Mouse (Mus musculus): ENCODE data around the gene Slc3a2.

DNA sequence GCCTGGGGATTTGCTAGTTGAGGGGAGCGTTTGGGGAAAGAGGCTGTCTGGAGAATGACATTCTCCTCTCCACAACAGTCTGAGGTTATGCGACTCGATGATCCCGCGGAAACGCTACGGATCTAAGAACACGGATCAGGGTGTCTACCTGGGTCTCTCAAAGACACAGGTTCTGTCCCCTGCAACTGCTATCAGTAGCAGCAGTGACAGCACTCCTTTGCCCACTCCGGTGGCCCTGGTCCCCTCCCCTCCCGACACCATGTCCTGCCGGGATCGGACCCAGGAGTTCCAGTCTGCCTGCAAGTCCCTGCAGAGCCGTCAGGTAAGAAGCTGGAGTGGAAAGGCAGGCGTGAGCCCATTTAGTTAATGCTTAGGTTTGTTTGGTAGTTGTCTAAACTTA lies 19.0 kb upstream of the Slc3a2 start:
- no peak for TF ChIP-seq CTCF (IDR thresholded peaks at IDR 0.05)
- no peak for TF ChIP-seq POLR2A (IDR thresholded peaks at IDR 0.05; ENCODE audit: insufficient read depth, low read depth, low read length)
